Mouse (Mus musculus) ZHBTc4 (cell line): ENCODE measurements around the gene Ache.

Experiments
- DNase-seq: peaks from one replicate; pipeline ENCODE4 v3.0.0-alpha.2; 2011; ENCODE audit warnings: low read depth, low spot score

Ache gene

DNA sequence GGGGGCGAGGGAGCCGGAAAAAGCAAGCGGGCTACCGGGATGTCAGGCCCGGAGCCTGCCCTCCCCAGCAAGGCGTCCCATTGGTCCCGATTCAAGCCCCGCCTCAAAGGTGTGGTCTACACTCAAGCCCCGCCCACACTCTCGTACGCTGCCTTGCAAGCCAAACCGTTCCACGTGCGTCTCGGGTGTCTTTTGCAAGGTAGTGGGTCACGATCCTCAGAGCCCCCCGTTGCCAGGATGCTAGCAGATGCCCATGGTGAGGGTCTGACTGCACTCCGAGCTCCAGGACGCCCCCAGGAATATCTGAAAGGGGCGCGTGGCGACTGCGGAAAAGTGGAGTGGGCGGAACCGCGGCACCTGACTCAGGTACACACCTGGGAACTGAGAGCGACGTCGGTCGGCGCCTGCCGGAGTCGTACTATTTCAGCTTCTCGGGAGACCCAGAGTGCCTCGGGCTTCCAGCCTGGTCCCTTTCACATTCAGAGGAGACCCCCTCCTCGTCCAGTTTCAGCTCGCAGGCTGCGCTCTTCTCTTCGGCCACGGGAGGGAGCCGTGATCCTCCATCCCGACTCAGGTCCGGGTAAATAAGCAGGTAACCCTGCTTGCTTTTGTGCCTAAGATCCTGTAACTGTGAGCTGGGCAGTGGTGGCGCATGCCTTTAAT, 46.3 kb downstream of the Ache start, which contains the start of gene Slc12a9:
Gene Slc12a9, minus strand, starts transcription at position 86 of the 663 bp plus-strand sequence.
- peak; percentile 97 for DNase-seq

GRCm38 (mm10) chr5:137334317-137334716, 47.0 kb downstream of the Ache start:
- DNase-seq = no peak

- DNase-seq = no peak
Measured at GRCm38 (mm10) chr5:137335066-137335465, 47.7 kb downstream of the Ache start.

GRCm38 (mm10) chr5:137337190-137337589, 49.9 kb downstream of the Ache start:
- peak; percentile 97 for DNase-seq

DNA sequence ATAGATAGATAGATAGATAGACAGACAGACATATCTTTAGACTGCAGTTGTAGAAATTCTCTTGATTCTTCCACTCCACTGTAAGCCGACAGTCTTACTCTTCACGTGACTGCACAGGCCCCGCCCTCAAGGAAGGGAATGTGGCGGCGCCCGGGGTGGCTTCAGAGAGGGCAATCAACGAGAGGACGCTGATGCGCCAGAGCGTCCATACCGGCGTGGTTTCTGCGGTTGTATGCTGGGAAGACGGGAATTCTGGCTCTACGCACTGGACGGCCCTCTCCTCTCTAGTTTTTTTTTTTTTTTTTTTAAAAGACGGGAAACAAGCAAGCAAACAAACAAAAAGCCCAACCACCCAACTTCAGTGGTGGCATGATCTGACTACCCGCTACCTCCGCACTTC, 50.9 kb downstream of the Ache start:
- DNase-seq = peak; percentile 96

- peak; percentile 46 for DNase-seq
Measured at GRCm38 (mm10) chr5:137338663-137339289, 51.5 kb downstream of the Ache start.

DNA sequence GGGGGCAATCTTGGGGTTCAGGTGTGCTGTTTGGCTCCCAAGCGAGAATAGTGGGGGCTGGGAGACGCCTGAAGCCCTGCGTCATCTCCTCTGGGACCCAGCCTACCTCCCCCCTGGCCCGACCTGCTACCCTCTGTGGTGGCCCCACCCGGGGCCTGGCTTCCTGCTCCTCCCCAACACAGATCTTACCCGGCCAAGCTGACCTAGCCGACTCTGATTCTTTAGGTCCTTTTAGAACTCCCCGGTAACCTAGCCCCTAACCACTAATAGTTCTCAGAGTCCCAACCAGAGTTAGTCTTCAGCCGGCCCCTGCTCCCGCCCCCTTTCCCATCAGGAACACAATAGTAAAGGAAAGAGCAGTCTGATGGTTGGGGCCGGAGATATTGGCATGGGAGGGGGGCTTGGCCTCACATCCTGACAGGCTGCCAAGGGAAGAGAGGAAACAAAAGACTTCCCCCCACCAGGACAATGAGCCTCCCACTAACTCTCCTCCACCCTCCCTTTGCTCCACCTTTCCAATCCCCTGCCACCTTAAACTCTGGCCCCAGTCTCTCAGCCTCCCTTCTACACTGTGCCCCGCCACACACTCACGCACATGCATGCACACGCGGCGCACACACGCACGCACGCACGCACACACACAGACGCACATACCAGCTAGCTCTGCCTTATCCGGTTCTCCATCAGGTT, 52.1 kb downstream of the Ache start:
- peak; percentile 81 for DNase-seq

- no peak for DNase-seq
Measured at GRCm38 (mm10) chr5:137340222-137340621, 52.9 kb downstream of the Ache start.

- DNase-seq = no peak
Measured at GRCm38 (mm10) chr5:137342407-137343012, 55.2 kb downstream of the Ache start.

- DNase-seq = no peak
Measured at GRCm38 (mm10) chr5:137343412-137343811, 56.1 kb downstream of the Ache start.

- peak; percentile 51 for DNase-seq
Measured at GRCm38 (mm10) chr5:137343869-137344268, 56.5 kb downstream of the Ache start.
